Mouse (Mus musculus) C2C12 (cell line): ENCODE results near the gene Slc48a1. TPM values are rescaled to one million over a fixed set of nuclear protein-coding genes. Genes with fewer than 3 reads are reported as not detected.

ENCODE experiments used
- H3K27me3 ChIP-seq: one replicate; pipeline ENCODE4 v1.6.1; 2011; ENCODE audit not compliant: control insufficient read depth, insufficient read depth, insufficient read length
- H3K36me3 ChIP-seq: one replicate; pipeline ENCODE4 v1.6.1; 2011; ENCODE audit not compliant: control insufficient read depth, insufficient read depth
- H3K4me3 ChIP-seq: one replicate; pipeline ENCODE4 v1.5.1; 2011; ENCODE audit warnings: mild to moderate bottlenecking, control low read depth; ENCODE audit not compliant: poor library complexity, insufficient read depth, severe bottlenecking
- H3K79me2 ChIP-seq: one replicate; pipeline ENCODE4 v1.6.1; 2011; ENCODE audit not compliant: control insufficient read depth, insufficient read depth
- H3K79me3 ChIP-seq: one replicate; pipeline ENCODE4 v1.6.1; 2011; ENCODE audit warnings: low read depth, control low read depth
- H3ac ChIP-seq: one replicate; pipeline ENCODE3; 2011; ENCODE audit warnings: low read depth; ENCODE audit not compliant: control insufficient read depth, insufficient read length
- CEBPB ChIP-seq: IDR thresholded peaks from one replicate; pipeline ENCODE4 v1.6.1; 2011; ENCODE audit warnings: low read depth, mild to moderate bottlenecking, control low read depth, moderate library complexity
- CTCF ChIP-seq: IDR thresholded peaks from one replicate; pipeline ENCODE4 v1.5.1; 2011; ENCODE audit not compliant: control insufficient read depth, insufficient read depth, insufficient read length
- FOSL1 ChIP-seq: IDR thresholded peaks from one replicate; pipeline ENCODE4 v1.8.0; 2011; ENCODE audit warnings: mild to moderate bottlenecking, low read length; ENCODE audit not compliant: poor library complexity, insufficient read depth, severe bottlenecking
- MAX ChIP-seq: IDR thresholded peaks from one replicate; pipeline ENCODE4 v1.6.1; 2011; ENCODE audit warnings: mild to moderate bottlenecking, control low read depth
- MYOD1 ChIP-seq: IDR thresholded peaks from one replicate; pipeline ENCODE4 v1.6.1; 2011; ENCODE audit warnings: low read depth; ENCODE audit not compliant: control insufficient read depth, insufficient read length
- MYOG ChIP-seq: IDR thresholded peaks from one replicate; pipeline ENCODE4 v1.6.1; 2011; ENCODE audit not compliant: control insufficient read depth, insufficient read length; ENCODE audit errors: extremely low read depth
- USF1 ChIP-seq: IDR thresholded peaks from one replicate; pipeline ENCODE4 v1.6.1; 2011; ENCODE audit warnings: low read depth, mild to moderate bottlenecking, control low read depth, moderate library complexity
- polyA plus RNA-seq: library from polyadenylated mRNA; unstranded; fragments of >200 nt; fragmentation: generic; extraction: Trizol; gene quantifications from one replicate; pipeline ENCODE4 v1.2.1, GENCODE M21; 2012; ENCODE audit warnings: missing spikeins

Gene Slc48a1
- polyA plus RNA-seq, 1 experiment = 148 TPM

GRCm38 (mm10) chr15:97754476-97754875 is 23.8 kb upstream of the Slc48a1 start:
- H3K4me3 ChIP-seq = no peak overlapping the region
- H3K36me3 ChIP-seq = no peaks in the 10 kb centered on the region
- TF ChIP-seq USF1 (no peak), MYOG (no peak), CTCF (no peak), MAX (no peak), FOSL1 (no peak), CEBPB (no peak), MYOD1 (no peak)
- H3ac ChIP-seq = no peak overlapping the region
- no peaks in the 10 kb centered on the region for H3K79me3 ChIP-seq
- peaks cover 15% of the 10 kb centered on the region for H3K27me3 ChIP-seq
- H3K79me2 ChIP-seq = no peaks in the 10 kb centered on the region

GRCm38 (mm10) chr15:97755361-97755760 is 23.0 kb upstream of the Slc48a1 start:
- Histone ChIP-seq H3ac (no peak overlapping the region), H3K4me3 (no peak overlapping the region), H3K79me3 (no peaks in the 10 kb centered on the region), H3K79me2 (no peaks in the 10 kb centered on the region), H3K27me3 (peaks cover 20% of the 10 kb centered on the region), H3K36me3 (no peaks in the 10 kb centered on the region)
- TF ChIP-seq USF1 (no peak), FOSL1 (no peak), MYOG (no peak), CTCF (no peak), MAX (no peak), CEBPB (no peak), MYOD1 (no peak)

- Histone ChIP-seq H3ac (no peak overlapping the region), H3K27me3 (peaks cover 25% of the 10 kb centered on the region), H3K4me3 (no peak overlapping the region)
Measured at GRCm38 (mm10) chr15:97760006-97760405, 18.3 kb upstream of the Slc48a1 start.

GRCm38 (mm10) chr15:97760952-97761351 is 17.4 kb upstream of the Slc48a1 start:
- Histone ChIP-seq H3K27me3 (peaks cover 29% of the 10 kb centered on the region), H3K36me3 (no peaks in the 10 kb centered on the region), H3K79me3 (no peaks in the 10 kb centered on the region), H3ac (no peak overlapping the region), H3K4me3 (no peak overlapping the region), H3K79me2 (no peaks in the 10 kb centered on the region)
- TF ChIP-seq MYOG (no peak), FOSL1 (no peak), MAX (no peak), CTCF (no peak), CEBPB (no peak), USF1 (no peak)

More at GRCm38 (mm10) chr15:97760006-97760405, 18.3 kb upstream of the Slc48a1 start:
- no peak for TF ChIP-seq CEBPB
- TF ChIP-seq CTCF = no peak
- TF ChIP-seq MYOG = no peak
- no peak for TF ChIP-seq USF1
- no peak for TF ChIP-seq FOSL1
- no peak for TF ChIP-seq MAX
- TF ChIP-seq MYOD1 = no peak
- Histone ChIP-seq H3K36me3 (no peaks in the 10 kb centered on the region), H3K79me2 (no peaks in the 10 kb centered on the region), H3K79me3 (no peaks in the 10 kb centered on the region)

GRCm38 (mm10) chr15:97761438-97761837 is 16.9 kb upstream of the Slc48a1 start:
- no peaks in the 10 kb centered on the region for H3K79me3 ChIP-seq
- TF ChIP-seq MYOD1 (no peak), USF1 (no peak), CTCF (no peak), MYOG (no peak), FOSL1 (no peak), MAX (no peak)
- H3K36me3 ChIP-seq = no peaks in the 10 kb centered on the region
- no peaks in the 10 kb centered on the region for H3K79me2 ChIP-seq
- no peak overlapping the region for H3ac ChIP-seq
- H3K27me3 ChIP-seq = peaks cover 33% of the 10 kb centered on the region
- H3K4me3 ChIP-seq = no peak overlapping the region

GRCm38 (mm10) chr15:97762733-97763132 is 15.6 kb upstream of the Slc48a1 start:
- H3K79me2 ChIP-seq = no peaks in the 10 kb centered on the region
- H3K4me3 ChIP-seq = no peak overlapping the region
- no peak overlapping the region for H3ac ChIP-seq
- no peak for TF ChIP-seq MYOG
- no peak for TF ChIP-seq CEBPB
- no peak for TF ChIP-seq MYOD1
- TF ChIP-seq CTCF = no peak
- no peak for TF ChIP-seq USF1
- TF ChIP-seq MAX = no peak
- TF ChIP-seq FOSL1 = no peak
- no peaks in the 10 kb centered on the region for H3K79me3 ChIP-seq
- H3K36me3 ChIP-seq = no peaks in the 10 kb centered on the region
- H3K27me3 ChIP-seq = peaks cover 32% of the 10 kb centered on the region
